8 mouse cellular contexts compared by ENCODE assay signal in genomic region chr7:143180761-143181160, GRCm38 (mm10).
DNase-seq lines count a peak whose midpoint lies in the region; ATAC-seq and TF ChIP-seq lines count a peak whose summit lies in the region.

No protein-coding gene starts in this region.

- TF ChIP-seq CTCF in kidney, adult 2 months (conservative IDR thresholded peaks at IDR 0.05; ENCODE audit: insufficient read depth, insufficient read length, low read depth, low read length): no peak

- 48% methylated on average over 3 of the region's 3 CpGs for WGBS in neural tube, embryonic 13.5 days
- 27% methylated on average over 3 of the region's 3 CpGs for WGBS in kidney, adult 2 months

- no peak overlapping the region for H3K4me2 ChIP-seq in neural tube, embryonic 13.5 days

- H3K36me3 ChIP-seq in neural tube, embryonic 13.5 days: no peaks in the 10 kb centered on the region
- H3K36me3 ChIP-seq in kidney, adult 2 months (ENCODE audit: control insufficient read depth, insufficient read depth, low read length): no peaks in the 10 kb centered on the region

- ATAC-seq in neural tube, embryonic 13.5 days (ENCODE audit: low read depth): peak; percentile 76; the same call in 1 of the 2 replicates

- H3K9me3 ChIP-seq in neural tube, embryonic 13.5 days: no peaks in the 10 kb centered on the region

- no peak for TF ChIP-seq POLR2A in kidney, adult 2 months (IDR thresholded peaks at IDR 0.05; ENCODE audit: low read depth, low read length)

- H3K4me3 ChIP-seq in neural tube, embryonic 13.5 days: no peak overlapping the region
- no peak overlapping the region for H3K4me3 ChIP-seq in kidney, adult 2 months (ENCODE audit: insufficient read depth, low read depth, low read length)

- 0 out of 2 replicates have a peak overlapping the region, but pooled peaks have one; percentile 5 for H3K27ac ChIP-seq in neural tube, embryonic 13.5 days (replicated peaks)
- H3K27ac ChIP-seq in kidney, adult 2 months (ENCODE audit: insufficient read depth, low read depth, low read length): no peak overlapping the region

- no peak for DNase-seq in neural tube, embryonic 10.5 days (ENCODE audit: extremely low spot score, low spot score)
- peak; percentile 95 for DNase-seq in adrenal gland, postnatal 36 days
- peak; percentile 81 to 83 for DNase-seq in heart, adult 9 months (ENCODE audit: low spot score in 2 of 2)
- peak; percentile 72 for DNase-seq in kidney, adult 2 months
- DNase-seq in lung, postnatal 14 days: peak; percentile 81
- DNase-seq in B cell, adult 2 months: no peak
- DNase-seq in embryo, embryonic 10 days (ENCODE audit: low spot score): no peak

- no peak overlapping the region for H3K9ac ChIP-seq in neural tube, embryonic 13.5 days

- peaks cover 19% of the 10 kb centered on the region for H3K4me1 ChIP-seq in neural tube, embryonic 13.5 days (replicated peaks)
- H3K4me1 ChIP-seq in kidney, adult 2 months (ENCODE audit: control insufficient read depth, insufficient read depth, low read length): no peaks in the 10 kb centered on the region

- no peaks in the 10 kb centered on the region for H3K27me3 ChIP-seq in neural tube, embryonic 13.5 days
- no peaks in the 10 kb centered on the region for H3K27me3 ChIP-seq in kidney, adult 2 months (replicated peaks; ENCODE audit: control insufficient read depth, insufficient read depth, low read length)

Comparison
In these comparisons a context has a peak if more than half of its experiments do, and no peak if none do; other contexts are left out.
1. DNase-seq: peak in adrenal gland, postnatal 36 days (2 of 2), heart, adult 9 months (2 of 2), kidney, adult 2 months (single experiment) and lung, postnatal 14 days (single experiment); none in neural tube, embryonic 10.5 days (single experiment), B cell, adult 2 months (0 of 2) and embryo, embryonic 10 days (single experiment).